Mouse (Mus musculus) naive thymus-derived CD4-positive, alpha-beta T cell, adult 2 months (primary cell): ENCODE measurements around the gene Zfp36l2.
"Not testable (repeated sequence)": the region's sequence is repeated elsewhere in the genome, so short reads cannot be mapped to it uniquely, and the experiment has no call there.

ENCODE experiments used
- DNase-seq: peaks from one replicate; pipeline ENCODE4 v3.0.0-alpha.2; 2011; ENCODE audit warnings: low read depth

The Zfp36l2 gene

DNA sequence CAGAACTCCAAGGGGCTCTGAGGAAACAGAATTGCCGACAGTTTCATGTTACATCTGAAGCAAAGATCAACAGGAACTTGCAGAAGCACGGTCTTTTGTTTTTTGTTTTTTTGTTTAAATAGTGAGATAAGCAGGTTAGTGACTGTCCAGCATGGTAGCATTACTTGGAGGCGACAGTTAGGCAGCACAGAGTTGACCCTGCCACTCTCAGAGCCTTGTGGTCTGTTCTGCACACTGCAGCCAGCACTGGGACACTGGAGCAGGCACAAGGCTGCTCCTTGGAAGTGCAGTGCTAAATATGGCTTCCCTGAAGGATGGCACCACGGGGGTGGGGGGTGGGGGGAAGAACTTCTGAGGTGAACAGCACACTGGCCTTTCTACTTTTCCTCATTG lies 7.3 kb upstream of the Zfp36l2 start:
- DNase-seq, result no peak

DNA sequence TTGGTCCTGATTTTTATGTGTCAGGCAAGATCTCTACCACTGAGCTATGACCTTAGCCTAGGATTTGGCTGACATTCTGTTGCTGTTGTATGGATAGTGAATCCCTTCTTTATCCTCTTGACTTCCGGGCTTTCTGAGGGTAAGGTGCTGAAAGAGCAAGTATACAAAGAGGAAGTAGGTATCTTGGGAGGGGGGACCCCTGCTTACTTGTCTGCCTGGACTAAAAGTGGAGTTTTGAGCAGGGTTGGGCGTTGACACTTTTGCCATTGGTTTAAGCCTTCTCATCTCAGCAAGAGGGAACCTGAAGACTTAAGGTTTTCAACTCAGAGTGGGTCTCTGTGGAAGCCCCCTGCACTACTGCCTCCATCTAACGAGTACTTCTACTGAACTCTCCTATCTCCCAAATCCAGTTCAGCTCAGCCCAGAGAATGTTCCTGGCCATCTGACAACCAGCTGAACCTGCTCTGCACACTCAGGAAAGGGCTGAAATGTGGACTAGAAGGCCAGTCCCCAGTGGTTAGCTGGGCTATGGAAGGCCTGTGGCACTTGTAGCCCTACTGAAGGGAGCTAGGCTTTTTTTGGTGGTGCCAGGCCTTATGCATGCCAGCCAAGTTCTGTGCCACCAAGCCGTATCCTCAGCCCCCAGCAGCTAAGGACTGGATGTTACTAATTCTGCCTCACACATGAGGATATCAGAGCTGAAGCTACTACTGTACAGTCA lies 6.7 kb upstream of the Zfp36l2 start:
- DNase-seq, result no peak

DNA sequence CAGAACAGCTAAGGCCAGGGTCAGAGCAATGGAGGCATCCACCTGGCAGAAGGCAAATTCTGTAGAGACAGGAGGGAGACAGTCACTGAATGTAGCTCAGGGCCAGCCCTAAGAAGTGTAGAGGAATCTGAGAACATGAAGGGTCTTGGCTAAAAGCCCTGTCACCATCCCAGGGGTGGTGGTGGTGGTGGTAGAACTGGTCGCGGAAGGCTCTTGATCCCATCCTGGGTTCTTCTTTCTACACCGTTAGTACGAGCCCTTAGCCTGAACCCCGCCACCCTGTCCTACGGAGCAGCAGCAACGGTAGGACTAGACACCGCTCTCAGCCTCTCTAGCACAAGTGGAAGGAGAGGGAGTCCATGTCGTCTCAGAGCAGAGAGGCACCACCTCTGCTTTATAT lies 5.7 kb upstream of the Zfp36l2 start:
- DNase-seq, result no peak

DNA sequence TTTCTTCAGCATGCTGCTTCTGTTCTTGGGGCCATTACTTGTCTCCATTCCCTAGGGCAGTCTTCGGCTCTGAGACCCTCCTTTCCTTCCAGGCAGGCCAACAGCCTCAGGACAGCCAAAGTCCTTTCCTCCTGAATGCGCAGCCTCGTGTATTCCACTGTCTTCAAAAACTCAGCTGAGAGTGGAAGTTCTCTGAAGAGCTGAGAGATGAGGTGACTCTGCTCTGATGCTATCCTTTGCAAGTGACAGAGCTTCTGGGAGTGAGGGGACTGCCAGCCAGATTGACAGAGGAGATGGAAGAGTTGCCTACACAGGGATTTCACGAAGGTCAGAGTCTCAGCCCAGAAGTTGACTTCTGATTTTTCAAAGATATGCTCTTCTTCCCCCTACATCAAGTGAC lies 4.2 kb upstream of the Zfp36l2 start:
- no peak for DNase-seq

DNA sequence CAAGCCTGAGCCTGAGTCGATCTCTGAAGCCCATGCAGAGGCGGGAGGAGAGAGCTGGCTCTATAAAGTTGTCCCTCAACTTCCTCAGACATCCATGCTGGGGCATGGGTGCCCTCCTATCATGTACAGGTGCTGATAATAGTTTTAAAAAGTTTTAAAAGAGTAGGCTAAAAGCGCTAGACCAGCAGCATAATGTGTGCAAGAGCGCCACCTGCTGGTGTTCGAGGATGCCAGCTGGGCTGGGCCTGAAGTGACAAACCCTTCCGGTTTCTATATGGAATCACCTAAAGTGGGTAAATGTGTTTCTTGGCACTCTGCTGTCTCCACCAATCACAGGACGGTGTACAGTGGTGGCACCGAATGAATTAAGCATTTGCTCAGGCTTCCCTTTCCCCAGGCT lies 3.1 kb upstream of the Zfp36l2 start:
- DNase-seq, result peak; percentile 95

DNA sequence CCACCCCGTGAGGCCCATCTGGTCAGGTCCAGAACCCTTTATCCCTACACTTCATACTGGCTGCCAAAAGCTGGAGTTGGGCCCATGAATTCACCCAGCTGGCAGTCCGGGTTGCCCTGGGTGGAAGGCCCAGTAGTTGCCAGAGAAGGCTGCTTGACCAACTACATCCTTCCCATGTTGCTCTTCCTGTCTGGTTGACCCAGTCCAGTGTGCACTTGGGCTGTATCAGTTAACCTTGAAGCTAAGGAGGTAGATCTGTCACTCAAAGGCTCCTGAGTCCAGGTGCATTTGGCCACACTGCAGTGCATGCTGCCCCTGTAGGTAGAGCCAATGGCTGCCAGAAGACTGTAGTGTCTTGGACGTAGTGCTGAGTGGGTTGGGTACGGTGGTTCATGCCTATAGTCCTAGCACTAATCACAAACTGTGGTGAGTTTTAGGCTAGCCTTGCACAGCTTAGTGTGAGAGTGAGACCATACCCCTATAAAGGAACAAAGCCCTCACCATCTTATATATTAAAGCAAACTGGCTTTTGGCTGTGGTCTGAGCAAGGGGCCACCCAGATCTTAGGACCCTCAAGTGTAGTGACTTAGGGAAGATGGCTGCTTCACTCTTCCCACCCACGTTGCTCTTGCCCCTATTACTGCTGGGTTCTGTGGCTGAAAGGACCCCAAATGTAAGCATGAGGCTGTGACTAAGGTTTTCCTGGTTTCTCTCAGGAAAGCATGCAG lies 1.5 kb upstream of the Zfp36l2 start:
- DNase-seq, result peak; percentile 44

DNA sequence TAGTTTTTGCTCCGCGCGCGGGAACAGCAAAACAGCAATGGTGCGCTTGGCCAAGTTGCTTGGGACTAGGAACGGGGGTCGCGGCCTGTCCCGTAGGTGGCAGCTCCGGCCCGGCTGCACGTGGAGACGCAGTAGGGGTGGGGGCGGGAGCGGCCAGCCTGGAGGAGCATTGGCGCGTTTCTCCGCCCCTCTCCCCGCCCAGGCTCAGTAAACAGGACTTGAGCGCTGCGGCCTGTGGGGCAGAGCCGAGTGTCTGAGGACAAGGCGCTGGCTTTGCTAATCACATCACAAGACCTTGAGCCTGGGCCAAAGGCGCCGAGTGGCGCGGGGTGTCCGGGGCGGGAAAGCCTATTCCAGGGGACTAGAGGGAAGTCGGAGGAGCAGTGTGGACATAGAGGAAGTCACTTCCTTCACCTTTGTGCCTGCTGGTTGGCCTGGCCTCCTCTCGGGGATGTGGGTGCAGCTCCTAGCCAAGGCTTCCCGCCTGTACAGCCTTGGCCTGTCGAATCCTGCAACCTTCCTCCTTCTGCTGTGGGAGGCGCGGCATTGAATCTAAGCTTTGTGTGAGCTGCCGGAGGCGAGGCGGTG lies 721 bp upstream of the Zfp36l2 start:
- peak; percentile 82 for DNase-seq

DNA sequence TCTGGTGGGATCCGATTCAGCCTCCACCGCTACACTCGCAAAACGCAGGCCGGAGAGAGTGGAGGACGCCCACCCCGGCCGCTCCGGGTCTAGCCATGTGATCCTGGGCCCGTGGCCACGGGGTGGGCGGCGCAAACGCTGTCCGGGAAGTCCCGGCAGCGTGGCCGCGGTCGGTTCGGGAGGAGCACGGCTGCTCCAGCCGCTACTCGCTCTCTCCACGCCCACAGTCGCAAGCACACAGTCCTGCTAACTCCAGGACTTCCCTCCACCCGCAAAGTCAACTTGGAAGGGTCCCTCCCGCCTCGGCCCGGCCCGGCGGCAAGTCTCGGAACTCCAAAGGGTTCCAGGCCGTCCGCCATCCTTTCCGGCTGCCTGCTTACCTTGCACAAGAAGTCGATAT lies 483 bp downstream of the Zfp36l2 start:
- DNase-seq, result not testable (repeated sequence)

DNA sequence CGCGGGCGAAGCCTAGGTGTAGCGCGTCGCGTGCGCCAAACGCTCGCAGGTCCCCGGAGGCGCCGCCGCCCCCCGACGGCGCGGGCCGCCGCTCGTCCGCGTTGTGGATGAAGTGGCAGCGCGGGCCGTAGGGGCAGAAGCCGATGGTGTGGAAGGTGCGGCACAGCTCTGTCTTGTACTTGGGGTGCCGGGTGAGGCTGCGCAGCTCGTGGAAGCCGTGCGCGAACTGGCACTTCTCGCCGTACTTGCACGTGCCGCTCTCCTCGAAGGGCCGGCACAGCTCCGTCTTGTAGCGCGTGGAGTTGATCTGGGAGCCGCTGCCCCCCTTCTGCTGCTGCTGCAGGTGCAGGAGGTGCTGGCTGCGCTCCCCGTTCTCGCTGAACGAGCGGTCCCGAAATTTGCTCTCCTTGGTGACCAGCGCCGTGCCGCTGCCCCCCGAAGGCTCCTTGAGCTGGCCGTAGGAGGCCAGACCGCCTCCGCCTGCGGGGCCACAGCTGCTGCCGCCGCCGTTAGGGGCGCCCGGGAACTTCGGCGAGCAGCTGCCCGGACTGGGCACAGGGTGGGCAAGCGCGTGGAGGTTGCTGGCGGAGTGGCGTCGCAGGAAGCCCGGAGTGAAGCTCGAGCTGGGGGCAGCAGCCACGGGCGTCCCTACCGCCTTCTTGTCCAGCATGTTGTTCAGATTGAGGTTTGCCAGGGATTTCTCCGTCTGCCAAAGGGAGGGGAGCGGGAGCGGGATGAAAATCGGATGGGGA lies 1.1 kb downstream of the Zfp36l2 start:
- DNase-seq, result peak; percentile 89

DNA sequence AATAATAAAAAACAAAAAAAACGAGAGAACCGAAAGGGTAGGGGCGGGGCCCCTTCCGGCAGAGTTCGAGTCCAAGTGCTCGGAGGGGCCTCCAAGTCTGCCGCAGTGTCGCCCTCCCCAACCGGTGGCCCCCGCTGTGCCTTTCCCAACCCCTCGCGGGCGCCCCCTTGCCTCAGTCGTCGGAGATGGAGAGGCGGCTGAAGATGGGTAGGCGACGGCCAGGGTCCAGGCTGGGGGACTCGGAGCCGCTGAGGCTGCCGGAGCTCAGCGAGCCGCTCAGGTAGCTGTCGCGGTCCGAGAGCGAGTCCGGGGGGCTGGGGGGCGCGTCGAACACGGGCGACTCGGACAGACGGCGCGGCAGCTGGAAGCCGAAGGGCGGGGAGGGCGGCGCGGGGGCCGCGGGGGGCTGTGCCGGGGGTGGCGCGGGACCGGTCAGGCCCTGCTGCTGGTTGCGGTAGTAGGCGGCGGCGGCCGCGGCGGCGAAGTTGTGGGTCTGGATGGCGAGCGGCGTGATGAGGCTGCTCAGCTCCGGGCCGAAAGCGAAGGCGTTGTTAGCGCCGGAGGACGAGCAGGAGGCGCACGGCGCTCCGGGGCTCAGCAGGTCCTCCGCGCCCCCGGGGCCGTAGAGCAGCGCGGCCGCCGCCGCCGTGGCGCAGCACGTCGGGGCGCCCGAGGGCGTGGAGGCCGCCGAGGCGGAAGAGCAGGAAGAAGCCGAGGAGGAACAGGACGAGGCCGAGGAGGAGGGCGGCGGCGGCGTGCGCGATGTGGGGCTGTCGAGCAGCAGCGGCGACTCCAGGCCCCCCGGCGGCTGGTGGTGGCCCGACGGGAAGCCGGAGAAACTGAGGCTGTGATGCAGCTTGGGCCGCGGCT lies 1.9 kb downstream of the Zfp36l2 start:
- peak; percentile 85 for DNase-seq

DNA sequence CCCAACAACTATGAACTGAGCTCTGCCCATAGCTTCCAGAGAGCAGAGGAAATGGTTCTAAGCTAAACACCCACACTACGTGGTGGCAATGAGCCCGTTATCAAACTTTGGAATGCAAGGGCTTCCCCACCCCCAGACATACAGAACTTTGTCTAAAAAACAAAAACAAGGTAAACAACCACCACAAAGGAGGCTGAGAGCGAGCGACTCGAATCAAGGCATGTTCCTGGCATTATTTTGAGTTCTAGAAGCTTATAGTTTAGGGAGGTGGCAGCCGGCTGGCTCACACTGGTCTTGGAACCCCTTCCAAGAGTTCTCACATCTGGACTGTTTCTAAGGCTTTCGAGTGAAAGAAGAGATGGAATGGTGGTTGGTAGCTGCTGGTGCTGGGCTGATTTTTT lies 2.7 kb downstream of the Zfp36l2 start:
- DNase-seq, result peak; percentile 78

DNA sequence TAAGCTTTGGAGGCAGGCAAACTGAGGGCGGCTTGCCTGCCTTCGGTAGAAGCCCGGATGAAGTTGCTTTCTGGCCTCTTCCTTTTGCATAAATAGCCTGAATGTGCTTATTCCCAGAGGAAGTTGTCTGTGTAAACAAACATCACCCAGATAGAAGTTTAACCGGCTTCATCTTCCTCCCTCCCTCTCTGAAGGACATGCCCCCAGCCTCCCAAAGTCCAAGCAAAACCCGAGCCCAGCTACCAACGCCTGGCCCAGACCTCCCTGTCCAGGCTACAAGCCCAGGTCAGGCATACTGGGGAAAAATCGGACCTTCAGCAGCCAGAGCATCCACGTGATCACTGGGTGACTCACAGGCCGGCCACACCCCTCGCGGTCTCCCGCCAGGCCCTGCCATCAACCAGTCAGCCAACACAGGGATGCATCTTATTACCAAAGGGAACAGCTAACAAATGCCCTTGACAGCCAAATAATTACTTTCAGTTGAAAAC lies 4.4 kb downstream of the Zfp36l2 start:
- DNase-seq, result peak; percentile 72

DNA sequence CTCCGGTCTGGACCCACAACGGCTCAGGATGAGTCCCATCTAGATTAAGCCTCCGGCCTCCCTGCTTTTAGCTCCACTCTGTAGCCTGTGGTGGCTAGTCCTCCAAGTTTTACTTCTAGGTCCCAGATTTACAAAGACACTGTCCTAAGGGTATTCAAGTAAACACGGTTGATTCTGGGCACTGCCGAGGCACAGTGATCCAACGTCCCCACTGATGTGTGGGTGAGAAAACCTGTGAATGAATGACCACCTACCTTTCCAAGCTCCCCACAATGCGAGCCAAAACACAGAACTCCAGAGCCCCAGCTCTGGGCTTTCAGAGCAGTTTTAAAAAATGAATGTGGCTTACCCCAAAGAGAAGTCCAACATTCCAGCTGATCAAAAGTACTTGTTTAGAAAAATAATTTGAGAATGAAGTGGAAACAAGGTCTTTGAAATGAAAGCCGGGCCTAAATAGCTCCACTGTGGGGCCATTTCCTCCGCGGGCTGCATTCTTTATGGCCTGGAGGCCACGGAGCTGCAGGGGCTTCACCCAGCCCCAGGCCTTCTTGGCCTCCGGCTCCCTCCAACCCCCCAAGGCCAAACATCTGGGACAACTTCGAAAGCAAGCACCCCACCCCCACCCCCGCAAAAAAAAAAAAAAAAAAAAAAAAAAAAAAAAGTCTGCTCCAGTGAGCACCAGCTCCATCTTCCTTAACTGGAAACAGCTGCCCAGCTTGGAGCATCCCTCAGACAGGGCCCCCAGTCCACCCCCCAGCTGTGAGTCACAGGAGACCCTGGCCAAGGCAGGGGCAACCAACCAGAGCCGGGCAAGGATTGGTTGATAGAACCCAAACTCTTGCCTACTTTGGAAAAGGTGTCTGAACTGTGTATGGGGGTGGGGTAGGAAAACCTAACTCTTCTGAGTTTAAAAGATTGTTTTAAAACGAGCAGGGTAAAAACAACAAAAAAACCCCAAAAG lies 5.2 kb downstream of the Zfp36l2 start:
- DNase-seq, result peak; percentile 71

DNA sequence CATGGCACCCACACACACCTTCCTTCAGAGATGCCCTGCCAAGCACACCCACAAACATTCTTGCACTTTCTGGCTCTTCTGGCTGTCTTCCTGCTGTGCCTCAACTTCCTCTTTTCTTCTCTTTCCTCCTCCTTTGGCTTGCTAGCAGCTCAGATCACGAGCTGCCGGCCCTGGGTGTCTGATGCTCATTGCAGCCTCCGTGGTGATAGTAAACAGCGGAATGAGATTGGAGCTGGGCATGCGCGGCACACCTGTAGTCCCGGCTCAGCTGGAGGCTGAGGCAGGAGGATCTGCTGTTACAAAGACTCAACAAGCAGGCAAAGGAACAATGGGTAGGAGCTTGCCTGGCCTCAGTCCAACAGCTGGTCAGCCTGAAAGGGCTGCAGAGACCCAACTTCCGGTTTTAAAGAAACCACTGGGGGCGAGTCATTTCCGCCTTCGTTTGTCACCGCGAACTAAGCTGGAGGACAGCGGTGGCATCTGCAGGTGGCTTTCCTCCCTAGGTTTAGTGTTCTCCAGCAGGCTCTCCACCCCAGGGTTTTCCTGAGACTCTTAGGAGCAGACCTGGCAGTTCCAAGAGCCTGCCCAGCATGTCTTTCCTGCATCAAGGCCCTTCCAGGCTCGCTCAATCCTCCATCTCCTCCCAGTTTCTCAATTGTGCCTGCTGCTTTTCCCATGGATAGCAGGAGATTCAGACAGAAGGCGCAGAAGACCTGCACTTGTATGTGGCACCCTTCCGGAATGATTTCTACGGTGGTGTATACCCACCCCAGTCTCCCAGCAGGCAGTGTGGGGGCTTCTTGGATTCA lies 6.0 kb downstream of the Zfp36l2 start:
- DNase-seq, result peak; percentile 89

DNA sequence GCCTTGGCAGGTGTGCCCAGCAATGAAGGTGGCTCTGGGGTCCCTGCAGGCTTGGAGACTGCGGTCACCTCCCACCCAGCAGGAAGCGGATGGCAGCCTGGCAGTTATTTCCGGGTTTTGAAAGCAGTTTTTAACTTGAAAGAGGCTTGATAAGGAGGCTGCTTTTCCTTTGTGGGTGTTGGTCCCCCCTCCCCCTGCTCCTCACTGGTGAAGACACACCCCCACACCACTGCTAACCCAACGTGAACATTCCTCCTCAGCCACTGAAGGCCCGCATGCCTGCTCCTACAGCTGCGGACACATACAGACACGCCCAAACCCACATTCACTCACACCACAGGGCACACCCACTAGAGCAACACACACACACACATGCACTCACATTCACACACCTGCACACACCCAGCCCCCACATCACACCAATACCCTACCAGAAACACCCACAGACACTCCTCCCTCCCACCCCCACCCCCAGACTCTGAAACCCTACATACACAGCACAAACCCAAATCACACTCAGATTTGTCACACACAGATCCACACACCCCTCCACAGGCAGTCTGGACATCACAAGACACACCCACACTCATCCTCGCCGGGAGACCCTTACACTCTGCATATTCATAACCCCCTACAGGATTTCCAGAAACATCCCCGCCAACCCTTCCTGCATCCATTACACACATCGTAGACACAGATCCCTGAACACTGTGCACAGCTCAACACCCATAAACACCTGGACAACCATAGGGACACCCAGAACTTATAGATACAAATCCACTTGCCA lies 6.8 kb downstream of the Zfp36l2 start:
- peak; percentile 94 for DNase-seq

DNA sequence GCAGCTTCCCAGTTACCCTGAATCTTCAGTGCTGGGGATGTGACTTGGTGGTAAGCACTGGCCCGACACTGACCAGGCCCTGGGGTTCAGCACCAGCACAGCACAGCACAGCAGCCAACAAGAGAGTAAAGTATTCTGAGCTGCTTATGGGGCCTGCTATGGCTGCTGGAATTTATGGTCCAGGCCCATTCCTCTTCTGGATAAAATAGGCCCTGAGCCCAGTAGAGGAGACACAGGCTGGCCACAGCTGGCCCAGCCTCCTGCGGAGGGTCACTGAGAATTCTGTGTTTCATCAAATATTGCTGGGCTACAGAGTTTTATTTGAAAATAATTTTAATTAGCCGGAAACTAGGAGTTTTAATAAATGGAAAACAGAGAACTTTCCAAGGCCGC lies 7.8 kb downstream of the Zfp36l2 start:
- no peak for DNase-seq

DNA sequence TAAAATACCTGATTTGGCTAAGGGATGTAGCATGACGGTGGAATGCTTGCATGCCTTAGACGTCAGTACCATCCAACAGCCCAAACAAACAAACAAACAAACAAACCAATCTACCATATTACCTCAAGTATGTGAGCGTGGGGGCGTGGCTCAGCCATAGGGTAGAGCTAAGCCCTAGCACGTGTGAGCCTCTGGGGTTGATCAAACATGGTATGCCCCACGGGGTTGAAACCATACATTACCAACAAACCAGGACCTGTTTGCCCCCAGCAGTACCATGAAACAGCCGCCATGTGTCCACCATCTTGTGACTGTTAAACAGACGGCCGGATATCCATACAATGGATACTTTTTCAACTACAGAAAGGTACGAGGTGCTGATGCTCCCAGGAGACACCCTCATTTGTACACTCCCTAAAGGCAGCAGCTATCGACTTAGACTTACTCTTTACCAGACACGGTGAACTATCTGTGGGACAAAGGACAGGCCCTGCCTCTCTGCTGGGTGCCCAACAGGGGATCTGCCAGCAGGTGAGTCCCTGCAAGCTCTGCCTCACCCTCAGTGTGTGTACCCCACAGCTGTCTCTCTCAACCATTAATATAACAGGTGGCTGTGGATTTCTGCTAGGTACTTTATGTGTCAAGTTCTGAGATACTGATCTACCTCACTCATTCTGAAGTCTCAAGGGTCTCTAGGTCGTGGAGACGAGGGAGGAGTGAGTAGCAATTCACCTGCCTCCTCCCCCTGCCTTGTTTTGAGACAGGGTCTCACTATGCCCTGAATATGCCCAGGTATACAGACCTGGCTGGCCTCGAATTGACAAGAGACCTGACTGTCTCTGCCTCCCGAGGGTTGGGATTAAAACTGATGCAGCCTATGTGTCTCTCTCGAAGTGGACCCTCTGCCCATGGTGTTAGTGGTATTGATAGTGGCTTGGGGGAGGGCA lies 8.4 kb downstream of the Zfp36l2 start:
- peak; percentile 46 for DNase-seq
